Mouse (Mus musculus) embryo, embryonic 11.5 days (tissue): ENCODE results near the gene Negr1.
"Not testable (repeated sequence)": the region's sequence is repeated elsewhere in the genome, so short reads cannot be mapped to it uniquely, and the experiment has no call there.

Experiments
- DNase-seq: peaks from one replicate; pipeline ENCODE4 v3.0.0-alpha.2; 2012; ENCODE audit warnings: low read depth, low spot score

The Negr1 gene

GRCm38 (mm10) chr3:156992811-156993210, 431.2 kb downstream of the Negr1 start:
- no peak for DNase-seq

DNA sequence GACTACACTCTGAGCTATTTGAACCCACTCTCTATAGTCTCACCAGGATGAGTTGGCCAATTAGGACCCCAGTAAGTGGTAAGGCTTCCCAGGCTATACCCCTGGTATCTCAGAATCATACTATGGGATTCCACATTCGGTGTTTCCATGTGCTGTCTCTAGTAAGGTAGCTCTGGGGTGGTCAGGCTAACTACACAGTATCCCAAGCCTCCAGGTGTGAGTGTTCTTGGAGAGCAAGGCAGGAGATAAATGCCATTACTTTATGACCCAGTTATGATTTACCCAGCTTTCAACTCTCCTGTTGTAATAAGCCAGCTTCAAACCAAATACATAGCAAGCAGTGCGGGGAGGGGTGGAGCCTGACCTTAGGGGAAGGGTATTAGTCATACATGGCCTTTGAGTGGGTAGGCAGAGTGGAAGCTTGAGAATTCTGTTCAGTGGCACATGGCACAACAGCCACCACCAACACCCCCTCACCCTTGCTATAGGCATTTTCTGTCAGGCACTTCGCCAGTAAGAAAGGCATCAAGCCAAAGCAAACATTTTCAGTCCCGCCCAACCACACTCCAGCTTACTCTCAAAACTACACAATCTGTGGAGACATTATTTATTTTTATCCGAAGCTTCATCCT, 437.7 kb downstream of the Negr1 start:
- DNase-seq, result no peak

DNA sequence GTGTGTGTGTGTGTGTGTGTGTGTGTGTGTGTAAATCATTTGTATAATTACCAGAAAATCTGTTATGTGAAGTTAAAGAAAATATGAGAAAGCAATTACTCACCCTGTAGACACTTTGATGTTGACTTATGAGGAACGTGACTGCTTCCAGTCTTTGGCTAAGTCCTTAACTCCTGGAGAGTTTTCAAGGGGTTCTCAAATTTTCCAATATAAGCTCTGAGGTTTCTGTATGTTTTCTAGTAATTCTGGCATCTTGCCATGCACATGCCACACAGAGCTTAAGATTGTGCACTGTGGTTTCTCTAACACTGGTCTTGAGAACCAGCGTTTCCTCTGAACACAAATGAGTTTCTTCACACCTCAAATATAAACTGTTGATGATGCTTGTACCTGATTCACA, 460.0 kb downstream of the Negr1 start:
- DNase-seq, result no peak

DNA sequence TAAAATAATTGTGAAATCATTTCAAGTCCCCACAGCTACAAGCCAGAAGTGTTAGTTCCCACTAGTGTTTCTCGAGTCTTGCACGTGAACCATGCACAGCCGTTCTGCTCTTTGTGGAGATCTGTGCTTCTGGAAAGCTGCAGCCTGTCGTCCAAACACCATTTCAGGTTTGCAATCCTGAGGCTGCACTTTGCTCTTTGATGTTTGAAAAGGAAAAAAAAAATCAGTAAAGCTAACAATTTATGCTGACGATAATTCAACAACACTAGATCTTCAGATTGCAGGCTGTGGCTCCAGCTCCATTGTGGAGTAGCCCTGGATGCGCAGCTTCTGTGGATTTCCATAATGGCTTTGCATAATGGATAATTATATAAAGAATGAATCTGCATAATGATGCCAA, 463.0 kb downstream of the Negr1 start:
- DNase-seq, result no peak

DNA sequence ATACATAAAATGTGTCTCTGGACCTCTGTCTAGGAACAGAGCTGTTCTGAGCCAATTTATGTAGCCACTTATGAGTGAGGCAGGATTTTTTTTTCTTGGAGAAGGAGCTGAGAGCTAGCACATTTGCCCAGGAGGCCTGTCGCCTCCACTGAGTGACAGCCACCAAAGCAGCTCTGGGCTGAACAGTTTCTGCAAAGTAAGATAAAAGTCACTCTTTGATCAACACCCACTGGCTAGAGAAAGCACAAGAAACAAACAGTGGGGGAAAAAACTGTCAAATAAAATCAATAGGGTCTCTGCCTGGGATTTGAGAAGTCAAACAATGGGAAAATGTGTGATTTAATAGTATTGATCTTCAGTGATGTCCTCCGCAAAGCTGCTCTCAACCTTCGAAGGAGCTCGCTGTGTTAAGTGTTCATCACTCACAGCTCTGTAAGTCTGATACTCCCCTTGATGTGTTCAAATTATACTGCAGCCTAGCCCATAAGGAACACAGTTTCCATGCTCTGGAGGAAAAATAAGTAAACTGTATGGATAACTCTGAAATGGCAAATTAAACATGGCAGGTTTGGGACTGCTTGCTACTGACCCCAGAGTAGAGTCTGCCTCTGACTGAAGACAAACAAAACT, 470.0 kb downstream of the Negr1 start:
- DNase-seq, result no peak

DNA sequence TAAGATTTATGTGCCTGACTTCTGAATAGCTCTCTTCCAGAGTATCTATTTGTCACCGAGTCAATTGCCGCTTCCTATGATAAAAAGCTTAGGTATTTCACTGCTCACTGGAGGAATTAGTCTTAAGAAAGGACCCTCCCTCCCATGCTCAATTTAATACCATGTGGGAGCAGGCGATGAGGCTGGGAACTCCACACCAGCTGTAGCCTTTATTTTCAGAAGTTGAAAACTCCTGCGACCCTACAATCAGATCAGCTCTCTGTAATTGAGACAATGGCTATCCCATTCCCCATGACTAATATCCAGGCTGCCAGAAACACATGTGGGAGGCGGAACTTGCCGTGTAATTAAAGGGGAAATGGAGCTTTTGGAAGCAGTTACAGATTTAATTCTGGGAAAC, 474.4 kb downstream of the Negr1 start:
- DNase-seq, result no peak

- DNase-seq, result no peak
These were observed 475.0 kb downstream of the Negr1 start for GRCm38 (mm10) chr3:157036568-157036967.

- no peak for DNase-seq
These were observed 479.0 kb downstream of the Negr1 start for GRCm38 (mm10) chr3:157040619-157041018.

DNA sequence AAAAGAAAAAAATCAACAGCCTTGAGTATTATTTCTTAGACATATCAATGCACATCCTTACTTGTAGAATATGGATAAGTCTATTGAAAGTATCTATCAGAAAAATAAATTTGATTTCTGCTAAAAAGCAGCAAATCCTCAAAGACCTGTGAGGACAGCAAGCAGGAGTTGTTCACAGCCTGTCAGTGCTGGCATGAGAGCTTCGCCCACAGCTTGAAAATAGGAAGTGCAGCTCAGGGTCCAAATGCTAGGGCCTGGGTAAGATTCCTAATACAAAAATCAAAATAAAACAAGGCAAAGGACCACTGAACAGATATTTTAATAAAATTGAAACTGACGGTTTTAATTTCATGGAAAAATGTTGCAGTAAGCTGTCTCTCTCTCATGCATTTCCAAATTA, 483.0 kb downstream of the Negr1 start:
- no peak for DNase-seq

DNA sequence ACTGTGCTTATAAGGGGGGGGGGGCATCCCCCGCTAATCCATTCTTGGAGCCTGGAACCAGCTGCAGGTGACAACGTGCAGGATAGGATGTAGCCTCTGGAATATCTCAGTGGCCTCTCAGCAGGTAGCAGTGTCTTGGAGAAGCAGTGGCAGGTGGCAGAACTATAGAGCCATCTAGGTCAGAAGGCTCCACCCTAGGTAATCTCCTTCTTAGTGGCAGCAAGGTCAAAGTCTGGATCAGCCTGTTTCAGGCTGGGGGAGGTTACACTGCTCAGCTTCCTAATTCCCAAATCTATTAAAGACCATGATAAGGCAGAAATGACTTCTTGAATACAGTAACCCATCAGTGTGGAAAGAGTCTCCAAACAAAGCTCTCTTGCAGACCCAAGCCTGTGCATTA, 502.8 kb downstream of the Negr1 start:
- not testable (repeated sequence) for DNase-seq

DNA sequence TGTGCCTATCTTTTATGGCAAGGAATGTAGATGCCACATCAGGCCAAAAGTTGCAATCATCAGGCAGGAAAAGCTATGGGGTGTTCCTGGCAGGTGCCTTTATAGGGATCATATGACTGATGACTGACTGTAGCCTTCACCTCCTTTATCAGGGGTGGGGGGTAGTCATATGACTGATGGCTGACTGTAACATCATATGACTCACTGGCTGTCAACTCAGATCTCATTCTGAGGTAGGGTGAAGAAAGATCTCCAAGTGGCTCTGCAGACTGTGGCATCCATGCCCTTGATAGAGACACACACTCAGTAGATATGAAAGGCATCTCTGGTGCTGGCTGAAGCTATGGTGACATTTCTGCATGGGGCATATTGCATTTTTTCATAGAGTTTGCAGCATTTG, 504.7 kb downstream of the Negr1 start:
- no peak for DNase-seq

GRCm38 (mm10) chr3:157079250-157079965, 517.8 kb downstream of the Negr1 start:
- no peak for DNase-seq

DNA sequence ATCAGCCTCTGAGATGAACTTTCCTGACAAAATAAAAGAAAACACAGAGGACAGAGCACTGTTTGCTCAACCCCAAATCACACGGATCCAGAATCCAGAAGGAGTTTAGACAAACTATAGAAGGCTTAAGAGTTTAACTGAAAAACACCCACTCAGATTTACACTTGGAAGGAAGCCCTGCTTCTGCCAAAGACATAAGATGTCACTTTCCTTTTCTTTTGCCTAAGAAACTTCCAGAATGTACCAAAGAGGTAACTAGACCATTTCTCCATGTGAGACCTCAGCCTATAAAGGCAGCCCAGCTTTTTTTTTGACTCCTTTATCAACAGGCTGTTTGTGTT, 518.3 kb downstream of the Negr1 start:
- DNase-seq, result no peak

- no peak for DNase-seq
These were observed 519.0 kb downstream of the Negr1 start for GRCm38 (mm10) chr3:157080585-157080984.

GRCm38 (mm10) chr3:157082808-157083784, 521.5 kb downstream of the Negr1 start:
- no peak for DNase-seq

GRCm38 (mm10) chr3:157085180-157085579, 523.6 kb downstream of the Negr1 start:
- DNase-seq, result no peak

DNA sequence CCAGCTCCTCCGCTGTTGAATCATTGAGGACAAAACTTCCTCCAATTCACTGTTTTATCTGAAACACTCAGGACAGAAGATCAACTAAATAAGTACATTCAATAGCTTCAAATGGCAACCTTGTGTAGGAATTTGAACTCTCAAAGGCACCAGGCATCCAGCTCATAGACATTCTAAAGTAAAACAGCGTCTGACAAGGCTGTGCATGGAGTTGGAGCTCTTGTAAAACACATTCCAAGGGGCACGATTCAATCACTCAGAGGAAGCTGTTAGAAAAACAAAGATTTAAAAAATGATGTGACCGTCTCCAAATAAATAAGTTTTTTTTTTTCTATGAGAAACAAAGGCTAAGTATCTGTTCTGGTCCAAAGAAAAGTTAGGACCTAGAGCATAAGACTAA, 528.5 kb downstream of the Negr1 start:
- DNase-seq, result no peak

DNA sequence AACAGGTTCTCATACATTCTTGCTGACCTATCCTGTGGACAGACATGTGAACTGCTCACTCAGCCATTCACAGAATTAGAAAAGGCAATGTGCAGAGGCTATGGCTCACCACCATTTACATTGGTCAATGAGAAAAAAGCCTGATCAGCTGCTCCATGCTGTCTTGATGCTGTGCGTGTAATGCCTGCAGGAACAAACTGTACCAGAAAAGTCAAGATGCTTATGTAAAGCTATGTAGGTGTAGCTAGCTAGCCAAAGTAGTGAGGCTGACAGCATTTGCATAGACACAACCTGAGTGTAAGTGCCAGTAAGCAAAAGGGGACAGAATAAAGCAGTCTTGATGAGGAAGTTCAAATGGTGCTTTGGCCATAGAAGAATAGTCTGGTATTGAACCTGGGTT, 534.7 kb downstream of the Negr1 start:
- no peak for DNase-seq

GRCm38 (mm10) chr3:157097514-157097913, 535.9 kb downstream of the Negr1 start:
- DNase-seq, result no peak

DNA sequence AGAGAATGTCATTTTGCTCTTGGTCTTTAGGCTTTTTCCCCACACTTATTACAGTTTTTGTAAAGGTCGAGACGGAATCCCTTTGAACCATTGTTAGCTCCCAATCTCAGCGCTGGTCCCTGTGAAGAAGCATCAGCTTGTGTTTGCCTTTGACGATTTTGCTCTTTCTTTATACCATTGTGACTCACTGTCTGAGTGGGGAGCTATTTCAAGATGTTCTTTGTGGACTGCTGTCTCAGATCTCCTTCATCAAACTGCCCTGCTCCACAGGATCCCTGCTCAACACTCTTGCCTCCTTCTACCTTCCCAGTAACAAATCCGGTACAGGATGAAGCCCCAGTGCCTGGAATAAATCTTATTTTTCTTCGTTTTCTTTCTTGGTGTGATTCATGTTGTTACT, 536.8 kb downstream of the Negr1 start:
- no peak for DNase-seq

- DNase-seq, result no peak
These were observed 543.4 kb downstream of the Negr1 start for GRCm38 (mm10) chr3:157104866-157105579.
